Mouse (Mus musculus): ENCODE data around the gene Fbxl5. TPM values are rescaled to one million over a fixed set of nuclear protein-coding genes. Genes with fewer than 3 reads are reported as not detected.

Gene Fbxl5
- polyA plus RNA-seq (2015; fragmentation: Nextera tagmentation; extraction: Ambion mirVana) = 27.2 and 32.8 TPM in 2 replicates

GRCm38 (mm10) chr5:43821538-43821937 lies at the start of gene Fbxl5:
Gene Fbxl5, minus strand, starts transcription at chr5:43821638.

GRCm38 (mm10) chr5:43868253-43868652 lies 46.8 kb upstream of the Fbxl5 start, which contains the start of gene Cd38:
Gene Cd38, plus strand, starts transcription at chr5:43868553.

GRCm38 (mm10) chr5:43818695-43819094 lies 2.7 kb downstream of the Fbxl5 start, which contains the start of gene Bst1:
Gene Bst1, plus strand, starts transcription at chr5:43818885.

Other genes with a start within 250 kb of the Fbxl5 start
- 5.3 and 6.7 TPM in 2 replicates for gene Cc2d2a, start 159.3 kb downstream of the Fbxl5 start, polyA plus RNA-seq (2015; fragmentation: Nextera tagmentation; extraction: Ambion mirVana)
- gene Bst1, start 2.8 kb downstream of the Fbxl5 start, polyA plus RNA-seq (2015; fragmentation: Nextera tagmentation; extraction: Ambion mirVana) = 0.44 and 0.74 TPM in 2 replicates
- 5.5 and 6.8 TPM in 2 replicates for gene Cd38, start 46.9 kb upstream of the Fbxl5 start, polyA plus RNA-seq (2015; fragmentation: Nextera tagmentation; extraction: Ambion mirVana)
- 1.00 TPM in 1 of 2 replicates, not detected in the other for gene Gm7879, start 91.5 kb upstream of the Fbxl5 start, polyA plus RNA-seq (2015; fragmentation: Nextera tagmentation; extraction: Ambion mirVana)
- gene Fgfbp1, start 160.1 kb upstream of the Fbxl5 start, polyA plus RNA-seq (2015; fragmentation: Nextera tagmentation; extraction: Ambion mirVana) = 6.5 TPM in 1 of 2 replicates, not detected in the other

Measured in skeletal muscle tissue, postnatal 0 days (tissue).